Mouse (Mus musculus): ENCODE data around the gene Bcl2l12. TPM values are rescaled to one million over a fixed set of nuclear protein-coding genes. Genes with fewer than 3 reads are reported as not detected.
"Not testable (repeated sequence)": the region's sequence is repeated elsewhere in the genome, so short reads cannot be mapped to it uniquely, and the experiment has no call there.

Gene Bcl2l12
- polyA plus RNA-seq, 1 experiment, result 18.1 TPM

GRCm38 (mm10) chr7:45024281-45025248 lies 26.1 kb upstream of the Bcl2l12 start:
- Histone ChIP-seq H3K79me3 (ENCODE audit: low read depth) (no peaks in the 10 kb centered on the region), H3K4me3 (ENCODE audit: insufficient read depth, poor library complexity, severe bottlenecking) (no peak overlapping the region), H3K79me2 (ENCODE audit: control insufficient read depth, insufficient read depth) (no peaks in the 10 kb centered on the region), H3K36me3 (ENCODE audit: control insufficient read depth, insufficient read depth) (peaks cover 6% of the 10 kb centered on the region), H3K27me3 (ENCODE audit: control insufficient read depth, insufficient read depth, insufficient read length) (no peaks in the 10 kb centered on the region), H3ac (ENCODE audit: control insufficient read depth, insufficient read length, low read depth) (no peak overlapping the region)
- TF ChIP-seq CTCF (IDR thresholded peaks at IDR 0.05; ENCODE audit: control insufficient read depth, insufficient read depth, insufficient read length) (no peak), MYOD1 (IDR thresholded peaks at IDR 0.05; ENCODE audit: control insufficient read depth, insufficient read length, low read depth) (no peak), MYOG (IDR thresholded peaks at IDR 0.05; ENCODE audit: control insufficient read depth, extremely low read depth, insufficient read length) (no peak), CEBPB (IDR thresholded peaks at IDR 0.05; ENCODE audit: low read depth) (no peak), FOSL1 (IDR thresholded peaks at IDR 0.05; ENCODE audit: insufficient read depth, low read length, poor library complexity, severe bottlenecking) (no peak), MAX (IDR thresholded peaks at IDR 0.05) (no peak), USF1 (IDR thresholded peaks at IDR 0.05; ENCODE audit: low read depth) (no peak)

GRCm38 (mm10) chr7:45023711-45024110 lies 25.2 kb upstream of the Bcl2l12 start:
- not testable (repeated sequence) for H3K27me3 ChIP-seq (ENCODE audit: control insufficient read depth, insufficient read depth, insufficient read length); H3K36me3 ChIP-seq (ENCODE audit: control insufficient read depth, insufficient read depth); H3K79me3 ChIP-seq (ENCODE audit: low read depth); H3K4me3 ChIP-seq (ENCODE audit: insufficient read depth, poor library complexity, severe bottlenecking); H3ac ChIP-seq (ENCODE audit: control insufficient read depth, insufficient read length, low read depth); H3K79me2 ChIP-seq (ENCODE audit: control insufficient read depth, insufficient read depth)

- Histone ChIP-seq H3ac (ENCODE audit: control insufficient read depth, insufficient read length, low read depth) (no peak overlapping the region), H3K36me3 (ENCODE audit: control insufficient read depth, insufficient read depth) (peaks cover 3% of the 10 kb centered on the region), H3K79me2 (ENCODE audit: control insufficient read depth, insufficient read depth) (peaks cover 11% of the 10 kb centered on the region), H3K79me3 (ENCODE audit: low read depth) (peaks cover 6% of the 10 kb centered on the region), H3K27me3 (ENCODE audit: control insufficient read depth, insufficient read depth, insufficient read length) (no peaks in the 10 kb centered on the region), H3K4me3 (ENCODE audit: insufficient read depth, poor library complexity, severe bottlenecking) (no peak overlapping the region)
- TF ChIP-seq CTCF (IDR thresholded peaks at IDR 0.05; ENCODE audit: control insufficient read depth, insufficient read depth, insufficient read length) (no peak), MYOG (IDR thresholded peaks at IDR 0.05; ENCODE audit: control insufficient read depth, extremely low read depth, insufficient read length) (no peak), MYOD1 (IDR thresholded peaks at IDR 0.05; ENCODE audit: control insufficient read depth, insufficient read length, low read depth) (no peak), USF1 (IDR thresholded peaks at IDR 0.05; ENCODE audit: low read depth) (no peak), CEBPB (IDR thresholded peaks at IDR 0.05; ENCODE audit: low read depth) (no peak), FOSL1 (IDR thresholded peaks at IDR 0.05; ENCODE audit: insufficient read depth, low read length, poor library complexity, severe bottlenecking) (no peak), MAX (IDR thresholded peaks at IDR 0.05) (no peak)
Observed at GRCm38 (mm10) chr7:45020225-45020624, 21.7 kb upstream of the Bcl2l12 start.

- Histone ChIP-seq H3K27me3 (ENCODE audit: control insufficient read depth, insufficient read depth, insufficient read length) (no peaks in the 10 kb centered on the region), H3K4me3 (ENCODE audit: insufficient read depth, poor library complexity, severe bottlenecking) (peak overlapping the region; percentile 39), H3K36me3 (ENCODE audit: control insufficient read depth, insufficient read depth) (peaks cover 3% of the 10 kb centered on the region), H3ac (ENCODE audit: control insufficient read depth, insufficient read length, low read depth) (peak overlapping the region; percentile 59), H3K79me2 (ENCODE audit: control insufficient read depth, insufficient read depth) (peaks cover 22% of the 10 kb centered on the region), H3K79me3 (ENCODE audit: low read depth) (peaks cover 17% of the 10 kb centered on the region)
- TF ChIP-seq CTCF (IDR thresholded peaks at IDR 0.05; ENCODE audit: control insufficient read depth, insufficient read depth, insufficient read length), result no peak
- no peak for TF ChIP-seq USF1 (IDR thresholded peaks at IDR 0.05; ENCODE audit: low read depth)
- TF ChIP-seq FOSL1 (IDR thresholded peaks at IDR 0.05; ENCODE audit: insufficient read depth, low read length, poor library complexity, severe bottlenecking), result no peak
- no peak for TF ChIP-seq MAX (IDR thresholded peaks at IDR 0.05)
Observed at GRCm38 (mm10) chr7:45019031-45019571, 20.6 kb upstream of the Bcl2l12 start.

- Histone ChIP-seq H3K36me3 (ENCODE audit: control insufficient read depth, insufficient read depth) (peaks cover 9% of the 10 kb centered on the region), H3K4me3 (ENCODE audit: insufficient read depth, poor library complexity, severe bottlenecking) (peak within 1 kb of the TSS; percentile 39), H3K79me2 (ENCODE audit: control insufficient read depth, insufficient read depth) (peaks cover 39% of the 10 kb centered on the region), H3ac (ENCODE audit: control insufficient read depth, insufficient read length, low read depth) (peak within 1 kb of the TSS; percentile 67), H3K27me3 (ENCODE audit: control insufficient read depth, insufficient read depth, insufficient read length) (no peaks in the 10 kb centered on the region), H3K79me3 (ENCODE audit: low read depth) (peaks cover 26% of the 10 kb centered on the region)
- peak; percentile 33 for TF ChIP-seq MAX (IDR thresholded peaks at IDR 0.05)
- no peak for TF ChIP-seq CTCF (IDR thresholded peaks at IDR 0.05; ENCODE audit: control insufficient read depth, insufficient read depth, insufficient read length)
Observed at GRCm38 (mm10) chr7:45017242-45018061, 18.9 kb upstream of the Bcl2l12 start, which contains the start of gene Rras. Gene Rras, plus strand, starts transcription at chr7:45017961.

Measured in C2C12 (cell line).